Mouse (Mus musculus): ENCODE measurements at regions not wholly inside any gene's neighbourhood (a gene's known extent, or its start where the extent isn't known, plus 50 kb on each side); places are given as distances from the start of the nearest gene placed in this dataset.

- no peak for TF ChIP-seq CTCF (IDR thresholded peaks at IDR 0.05)
- no peak for TF ChIP-seq EP300 (IDR thresholded peaks at IDR 0.05; ENCODE audit: insufficient read depth, low read depth, low read length)
- no peak for TF ChIP-seq POLR2A (IDR thresholded peaks at IDR 0.05; ENCODE audit: insufficient read depth, low read depth, low read length)
Measured at GRCm38 (mm10) chr3:151386103-151386502, 51.6 kb upstream of the Adgrl4 start.

Data from heart, adult 2 months (tissue).